Mouse (Mus musculus) testis, adult 2 months (tissue): ENCODE measurements around the gene Olfr694. TPM values are rescaled to one million over a fixed set of nuclear protein-coding genes. Genes with fewer than 3 reads are reported as not detected.

Experiments
- H3K27ac ChIP-seq: fragments of 200-500 bp; 2 replicates; pipeline ENCODE4 v1.5.1; 2012; ENCODE audit warnings: low read depth, low read length; ENCODE audit not compliant: control insufficient read depth, insufficient read depth
- H3K27me3 ChIP-seq: fragments of 200-500 bp; 2 replicates; pipeline ENCODE4 v1.6.1; 2012; ENCODE audit warnings: mild to moderate bottlenecking, low read length, moderate library complexity; ENCODE audit not compliant: control insufficient read depth, insufficient read depth
- H3K36me3 ChIP-seq: fragments of 200-500 bp; 2 replicates; pipeline ENCODE4 v1.6.1; 2012; ENCODE audit warnings: mild to moderate bottlenecking, low read length; ENCODE audit not compliant: control insufficient read depth, insufficient read depth
- H3K4me1 ChIP-seq: fragments of 200-500 bp; 2 replicates; pipeline ENCODE4 v1.6.1; 2012; ENCODE audit warnings: low read length; ENCODE audit not compliant: control insufficient read depth, insufficient read depth
- H3K4me3 ChIP-seq: fragments of 200-500 bp; 2 replicates; pipeline ENCODE4 v1.5.1; 2012; ENCODE audit warnings: low read depth, mild to moderate bottlenecking, low read length, moderate library complexity, mixed read lengths; ENCODE audit not compliant: control insufficient read depth
- CTCF ChIP-seq: fragments of 200-500 bp; IDR thresholded peaks from 2 replicates; pipeline ENCODE4 v1.5.1; 2012; ENCODE audit warnings: low read depth, mild to moderate bottlenecking, inconsistent platforms, low read length, moderate library complexity; ENCODE audit not compliant: control insufficient read depth, insufficient read depth, insufficient replicate concordance
- POLR2A ChIP-seq: fragments of 200-500 bp; IDR thresholded peaks from 2 replicates; pipeline ENCODE4 v1.6.1; 2012; ENCODE audit warnings: low read depth, mild to moderate bottlenecking, inconsistent platforms, low read length, moderate library complexity; ENCODE audit not compliant: control insufficient read depth
- polyA plus RNA-seq: library from polyadenylated mRNA; depleted of rRNA; stranded (reverse); fragments of >200 nt; gene quantifications from 2 replicates; pipeline ENCODE4 v1.2.3, GENCODE M21; 2012; rRNA removed

Olfr694 gene
- polyA plus RNA-seq, 1 experiment: not detected

GRCm38 (mm10) chr7:106635560-106635959 lies 56.1 kb downstream of the Olfr694 start:
- no peak for TF ChIP-seq POLR2A
- no peak for TF ChIP-seq CTCF

More at GRCm38 (mm10) chr7:106635560-106635959, 56.1 kb downstream of the Olfr694 start:
- Histone ChIP-seq H3K36me3 (no peaks in the 10 kb centered on the region), H3K4me3 (no peak overlapping the region), H3K4me1 (no peaks in the 10 kb centered on the region), H3K27me3 (no peaks in the 10 kb centered on the region), H3K27ac (no peak overlapping the region)

Other genes with a start within 250 kb of the Olfr694 start
- gene Olfr693, start 11.2 kb downstream of the Olfr694 start, polyA plus RNA-seq: 0.19 TPM in 1 of 2 replicates, not detected in the other
- gene Olfr695, start 24.6 kb upstream of the Olfr694 start, polyA plus RNA-seq: not detected in 2 replicates
- gene Olfr697, start 50.6 kb upstream of the Olfr694 start, polyA plus RNA-seq: 2.0 and 2.3 TPM in 2 replicates
- 0.11 TPM in 1 of 2 replicates, not detected in the other for gene Olfr698, start 63.6 kb upstream of the Olfr694 start, polyA plus RNA-seq
- 0.04 TPM in 1 of 2 replicates, not detected in the other for gene Olfr699, start 101.4 kb upstream of the Olfr694 start, polyA plus RNA-seq
- gene Olfr700, start 117.0 kb upstream of the Olfr694 start, polyA plus RNA-seq: 0.44 and 0.57 TPM in 2 replicates
- gene Olfr701, start 122.3 kb upstream of the Olfr694 start, polyA plus RNA-seq: 20.7 and 29.8 TPM in 2 replicates
- not detected in 2 replicates for gene Olfr702, start 142.1 kb upstream of the Olfr694 start, polyA plus RNA-seq
- 0.20 and 0.58 TPM in 2 replicates for gene Olfr703, start 151.5 kb upstream of the Olfr694 start, polyA plus RNA-seq
- gene Olfr704, start 171.4 kb upstream of the Olfr694 start, polyA plus RNA-seq: not detected in 2 replicates
- not detected in 2 replicates for gene Olfr705, start 185.1 kb upstream of the Olfr694 start, polyA plus RNA-seq
- not detected in 2 replicates for gene Olfr706, start 196.3 kb upstream of the Olfr694 start, polyA plus RNA-seq
- not detected in 2 replicates for gene Olfr707, start 209.4 kb upstream of the Olfr694 start, polyA plus RNA-seq
- gene Olfr1532-ps1, start 216.2 kb upstream of the Olfr694 start, polyA plus RNA-seq: not detected in 2 replicates
- gene Olfr709-ps1, start 240.4 kb upstream of the Olfr694 start, polyA plus RNA-seq: not detected in 2 replicates